Mouse (Mus musculus): ENCODE measurements around the gene Cxcl2.

Cxcl2 gene

GRCm38 (mm10) chr5:90903339-90904020 lies at the start of gene Cxcl2:
Cxcl2 (plus strand) TSS chr5:90903871.
- 0 out of 2 replicates have a peak, but pooled peaks have one; percentile 11 for ATAC-seq (ENCODE audit: insufficient number of reproducible peaks, low FRiP score, low TSS enrichment)

GRCm38 (mm10) chr5:90855308-90856230 lies 48.1 kb upstream of the Cxcl2 start:
- ATAC-seq (ENCODE audit: insufficient number of reproducible peaks, low FRiP score, low TSS enrichment) = no peak

GRCm38 (mm10) chr5:90857463-90857862 lies 46.2 kb upstream of the Cxcl2 start:
- no peak for ATAC-seq (ENCODE audit: insufficient number of reproducible peaks, low FRiP score, low TSS enrichment)

- no peak for ATAC-seq (ENCODE audit: insufficient number of reproducible peaks, low FRiP score, low TSS enrichment)
Observed at GRCm38 (mm10) chr5:90858429-90858828, 45.2 kb upstream of the Cxcl2 start.

GRCm38 (mm10) chr5:90859031-90859430 lies 44.6 kb upstream of the Cxcl2 start:
- ATAC-seq (ENCODE audit: insufficient number of reproducible peaks, low FRiP score, low TSS enrichment) = 0 out of 2 replicates have a peak, but pooled peaks have one; percentile 79

GRCm38 (mm10) chr5:90861876-90862375 lies 41.7 kb upstream of the Cxcl2 start:
- no peak for ATAC-seq (ENCODE audit: insufficient number of reproducible peaks, low FRiP score, low TSS enrichment)

GRCm38 (mm10) chr5:90866770-90867169 lies 36.9 kb upstream of the Cxcl2 start:
- ATAC-seq (ENCODE audit: insufficient number of reproducible peaks, low FRiP score, low TSS enrichment) = no peak

GRCm38 (mm10) chr5:90872377-90872776 lies 31.3 kb upstream of the Cxcl2 start:
- ATAC-seq (ENCODE audit: insufficient number of reproducible peaks, low FRiP score, low TSS enrichment) = no peak

- ATAC-seq (ENCODE audit: insufficient number of reproducible peaks, low FRiP score, low TSS enrichment) = no peak
Observed at GRCm38 (mm10) chr5:90876045-90876444, 27.6 kb upstream of the Cxcl2 start.

GRCm38 (mm10) chr5:90876471-90877172 lies 27.0 kb upstream of the Cxcl2 start:
- ATAC-seq (ENCODE audit: insufficient number of reproducible peaks, low FRiP score, low TSS enrichment) = no peak

- no peak for ATAC-seq (ENCODE audit: insufficient number of reproducible peaks, low FRiP score, low TSS enrichment)
Observed at GRCm38 (mm10) chr5:90877173-90877512, 26.5 kb upstream of the Cxcl2 start.

GRCm38 (mm10) chr5:90879307-90880014 lies 24.2 kb upstream of the Cxcl2 start:
- no peak for ATAC-seq (ENCODE audit: insufficient number of reproducible peaks, low FRiP score, low TSS enrichment)

GRCm38 (mm10) chr5:90880335-90880850 lies 23.3 kb upstream of the Cxcl2 start:
- no peak for ATAC-seq (ENCODE audit: insufficient number of reproducible peaks, low FRiP score, low TSS enrichment)

- no peak for ATAC-seq (ENCODE audit: insufficient number of reproducible peaks, low FRiP score, low TSS enrichment)
Observed at GRCm38 (mm10) chr5:90881021-90881420, 22.6 kb upstream of the Cxcl2 start.

GRCm38 (mm10) chr5:90881682-90882081 lies 22.0 kb upstream of the Cxcl2 start:
- no peak for ATAC-seq (ENCODE audit: insufficient number of reproducible peaks, low FRiP score, low TSS enrichment)

GRCm38 (mm10) chr5:90882146-90882545 lies 21.5 kb upstream of the Cxcl2 start:
- no peak for ATAC-seq (ENCODE audit: insufficient number of reproducible peaks, low FRiP score, low TSS enrichment)

- no peak for ATAC-seq (ENCODE audit: insufficient number of reproducible peaks, low FRiP score, low TSS enrichment)
Observed at GRCm38 (mm10) chr5:90884628-90885242, 18.9 kb upstream of the Cxcl2 start.

- no peak for ATAC-seq (ENCODE audit: insufficient number of reproducible peaks, low FRiP score, low TSS enrichment)
Observed at GRCm38 (mm10) chr5:90888661-90889060, 15.0 kb upstream of the Cxcl2 start.
